Mouse (Mus musculus): ENCODE measurements around the gene Uaca. TPM values are rescaled to one million over a fixed set of nuclear protein-coding genes. Genes with fewer than 3 reads are reported as not detected.

The Uaca gene
- total RNA-seq, 2 experiments from 2014 or later, result 0.07 TPM; not detected in 1

DNA sequence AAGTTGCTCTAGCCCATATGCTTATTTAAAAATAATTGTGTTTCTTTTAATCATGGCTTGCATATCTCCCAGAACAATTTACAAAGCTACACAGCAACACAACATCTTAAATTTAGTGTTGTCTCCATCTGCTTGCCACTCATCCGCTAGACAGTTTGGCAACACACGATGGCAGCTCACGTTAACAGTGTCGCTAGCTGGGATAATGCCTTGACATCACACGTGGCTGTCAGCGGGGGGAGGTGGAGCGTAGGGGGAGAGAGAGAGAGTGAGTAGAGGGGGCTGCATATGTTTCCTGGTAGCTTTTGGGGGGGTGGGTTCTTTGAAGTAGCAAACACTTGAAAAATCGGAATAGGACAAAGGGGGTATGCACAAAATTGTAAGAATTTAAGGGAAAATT lies 82.2 kb downstream of the Uaca start:
- ATAC-seq (ENCODE audit: poor library complexity, severe bottlenecking), result no peak

DNA sequence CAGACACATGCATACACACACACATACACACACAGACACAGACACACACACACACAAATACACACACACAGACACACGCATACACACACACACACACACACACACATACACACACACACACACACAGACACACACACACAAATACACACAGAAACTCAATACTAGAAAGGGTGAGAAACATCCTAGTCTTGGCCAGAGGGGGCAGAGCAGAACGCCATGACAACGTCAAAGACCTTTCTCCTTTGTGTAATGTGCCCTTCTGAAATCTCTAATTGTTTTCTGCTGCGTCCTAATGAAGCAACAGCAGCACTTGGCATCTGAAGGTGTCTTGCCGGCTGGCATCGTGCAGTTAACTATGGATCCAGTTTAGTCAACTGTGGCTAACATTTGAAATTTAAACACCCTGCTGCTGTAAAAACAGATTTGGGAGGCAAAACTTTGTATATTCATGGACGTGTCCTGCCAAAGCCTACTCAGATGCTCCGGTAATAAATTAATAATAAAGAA lies 83.8 kb downstream of the Uaca start:
- no peak for ATAC-seq (ENCODE audit: poor library complexity, severe bottlenecking)

GRCm38 (mm10) chr9:60878630-60879029 lies 84.3 kb downstream of the Uaca start:
- no peak for ATAC-seq (ENCODE audit: poor library complexity, severe bottlenecking)

DNA sequence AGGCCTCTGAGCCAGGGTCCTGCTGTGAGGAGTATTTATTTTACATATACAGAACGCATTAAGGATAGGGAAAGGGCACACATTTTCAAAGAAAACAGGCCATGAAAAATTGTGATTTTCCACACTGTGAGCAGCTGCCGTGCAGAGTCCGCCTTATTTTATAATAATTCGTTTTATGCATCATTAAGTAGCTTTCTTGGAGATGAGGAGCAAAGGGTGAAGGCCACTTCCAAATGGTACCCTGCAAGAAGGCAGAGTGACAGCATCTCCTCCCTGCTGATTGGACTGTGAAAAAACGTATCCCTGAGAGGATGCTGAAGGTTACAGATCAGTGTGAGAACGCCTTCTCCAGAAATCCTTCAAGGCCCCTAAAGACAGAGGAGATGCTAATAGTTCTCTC lies 90.8 kb downstream of the Uaca start:
- ATAC-seq (ENCODE audit: poor library complexity, severe bottlenecking), result no peak

DNA sequence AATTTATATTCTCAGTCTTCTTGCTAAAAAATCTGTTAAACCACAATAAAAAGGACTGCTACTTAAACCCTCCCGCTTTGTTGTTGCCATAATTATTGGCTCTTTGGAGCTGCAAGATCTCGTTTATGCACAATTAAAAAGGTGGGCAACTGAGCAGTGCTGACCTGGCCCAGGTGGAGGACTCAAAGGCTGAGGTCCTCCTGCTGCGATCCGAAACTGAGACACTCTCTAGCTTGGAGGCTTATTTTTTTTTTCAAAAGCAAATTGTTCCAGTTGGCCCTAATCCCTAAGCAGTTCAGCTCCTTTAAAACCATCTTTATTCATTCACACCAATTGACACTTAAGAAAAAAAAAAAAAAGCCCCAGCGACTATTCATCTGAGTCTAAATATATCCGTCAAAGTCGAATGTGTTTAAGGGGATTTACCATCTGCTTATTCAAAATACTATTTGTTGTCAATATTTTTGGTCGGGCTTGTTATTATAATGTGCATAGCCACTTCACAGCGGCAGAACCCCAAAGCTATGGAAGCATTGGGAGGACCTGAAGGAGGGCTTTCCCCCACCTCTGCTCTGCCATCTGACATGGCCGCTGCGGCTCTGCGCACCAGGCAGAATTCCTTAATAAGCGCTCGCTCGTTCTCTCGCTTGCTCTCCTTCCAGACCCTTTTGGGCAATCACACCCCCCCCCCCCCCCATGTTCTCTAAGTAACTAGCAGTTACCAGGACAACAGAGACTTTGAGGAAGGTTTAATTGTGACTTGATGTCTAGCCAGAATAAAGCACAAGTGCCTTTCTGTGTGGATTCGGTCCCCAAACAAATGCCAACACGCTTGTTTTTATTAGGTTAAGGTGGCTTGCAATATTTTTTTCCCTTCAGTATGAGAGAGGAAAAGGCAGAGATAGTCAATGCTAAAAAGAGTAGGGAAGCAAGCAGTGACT lies 92.4 kb downstream of the Uaca start:
- ATAC-seq (ENCODE audit: poor library complexity, severe bottlenecking), result no peak

GRCm38 (mm10) chr9:60887389-60887811 lies 93.1 kb downstream of the Uaca start:
- ATAC-seq (ENCODE audit: poor library complexity, severe bottlenecking), result no peak

DNA sequence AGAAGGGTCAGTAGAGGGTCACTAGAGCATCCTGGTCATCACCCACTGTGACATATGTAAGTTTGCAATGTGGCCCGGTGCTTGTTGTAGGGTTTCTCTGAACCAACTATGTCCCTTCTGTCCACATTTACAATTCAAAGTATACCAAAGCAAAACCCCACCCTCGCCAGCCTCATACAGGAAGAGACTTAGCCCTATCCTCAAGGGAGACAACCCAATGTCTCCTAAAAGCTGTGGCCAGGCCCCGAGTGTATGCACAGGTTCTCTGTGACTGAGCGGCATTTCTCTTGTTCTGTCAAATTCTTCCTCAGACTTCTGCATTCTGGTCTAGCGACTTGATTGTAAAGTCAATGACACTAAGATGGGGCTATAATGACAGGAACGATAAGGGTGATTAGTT lies 99.2 kb downstream of the Uaca start:
- no peak for ATAC-seq (ENCODE audit: poor library complexity, severe bottlenecking)

- ATAC-seq (ENCODE audit: poor library complexity, severe bottlenecking), result no peak
Observed at GRCm38 (mm10) chr9:60895486-60896110, 101.3 kb downstream of the Uaca start.

- no peak for ATAC-seq (ENCODE audit: poor library complexity, severe bottlenecking)
Observed at GRCm38 (mm10) chr9:60898291-60899020, 104.1 kb downstream of the Uaca start.

DNA sequence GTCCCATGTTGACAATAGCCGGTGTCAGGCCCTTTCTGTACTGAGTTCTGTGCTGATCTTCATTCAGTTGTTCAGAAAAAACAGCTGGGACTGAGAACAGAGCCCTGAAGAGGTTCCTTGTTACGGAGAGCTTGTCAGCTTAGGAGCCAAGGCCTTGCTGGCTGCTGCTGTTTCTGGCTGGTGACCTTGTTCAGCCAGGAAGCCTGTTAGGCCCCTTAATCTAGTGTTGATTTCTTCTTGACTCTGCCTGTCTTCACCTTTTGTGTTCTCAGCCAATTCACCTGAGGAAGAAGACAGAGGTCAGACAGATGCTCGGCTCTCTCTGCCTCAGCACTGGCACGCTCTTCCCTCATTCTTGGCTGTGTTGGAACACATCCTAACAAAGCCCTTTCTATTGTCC lies 104.9 kb downstream of the Uaca start:
- no peak for ATAC-seq (ENCODE audit: poor library complexity, severe bottlenecking)

DNA sequence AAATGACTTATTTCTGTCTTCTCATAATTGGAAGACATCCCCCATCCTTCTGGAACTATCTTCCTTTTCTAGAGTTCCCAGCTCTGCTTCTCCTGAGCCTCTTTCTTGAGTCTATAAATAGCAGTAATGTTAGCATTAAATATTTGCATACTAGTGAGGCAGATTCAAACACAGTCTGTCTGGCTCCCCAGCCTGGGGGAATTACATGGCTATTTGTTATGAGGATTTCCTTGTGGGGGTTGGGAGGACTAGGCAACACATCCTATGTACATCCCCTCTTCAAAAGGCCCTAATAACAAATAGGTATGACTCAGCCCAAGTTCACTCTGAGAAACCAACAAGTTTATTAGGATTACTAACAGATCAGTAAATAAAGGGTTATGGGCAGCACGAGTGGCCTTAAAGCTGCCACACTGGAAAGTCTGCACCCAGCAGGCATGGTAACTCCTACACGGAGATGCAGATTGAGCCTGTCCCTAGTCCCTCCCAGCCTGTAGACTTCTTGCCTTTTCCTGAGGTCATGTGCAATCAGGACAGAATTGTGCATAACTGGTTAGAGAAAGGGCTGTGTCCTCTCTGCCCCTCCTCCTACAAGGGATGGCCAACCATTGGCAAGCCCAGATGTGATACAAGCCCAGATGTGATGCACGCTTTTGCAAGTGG lies 105.6 kb downstream of the Uaca start:
- no peak for ATAC-seq (ENCODE audit: poor library complexity, severe bottlenecking)

GRCm38 (mm10) chr9:60912266-60912665 lies 117.9 kb downstream of the Uaca start:
- no peak for ATAC-seq (ENCODE audit: poor library complexity, severe bottlenecking)

GRCm38 (mm10) chr9:60913626-60914025 lies 119.3 kb downstream of the Uaca start:
- no peak for ATAC-seq (ENCODE audit: poor library complexity, severe bottlenecking)

- no peak for ATAC-seq (ENCODE audit: poor library complexity, severe bottlenecking)
Observed at GRCm38 (mm10) chr9:60919936-60920672, 125.8 kb downstream of the Uaca start.

DNA sequence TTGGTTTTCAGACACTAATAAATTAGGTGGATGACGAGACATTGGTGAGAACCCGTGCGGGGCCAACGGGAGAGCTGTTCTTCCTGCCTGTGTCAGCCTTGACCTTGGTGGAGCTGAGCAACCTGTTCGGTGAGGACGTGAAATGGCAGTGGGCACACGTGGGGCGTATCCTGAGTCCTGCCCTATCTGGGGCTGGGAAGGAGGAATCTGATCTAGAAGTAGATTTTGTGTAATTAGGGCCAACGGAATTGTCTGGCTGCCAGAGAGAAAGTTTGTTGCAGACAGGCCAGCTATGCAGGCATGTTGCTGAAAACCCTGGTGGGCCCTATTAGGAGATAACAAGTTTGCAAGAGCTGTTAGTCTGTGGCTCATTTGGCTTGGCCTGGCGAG lies 126.3 kb downstream of the Uaca start:
- ATAC-seq (ENCODE audit: poor library complexity, severe bottlenecking), result no peak

DNA sequence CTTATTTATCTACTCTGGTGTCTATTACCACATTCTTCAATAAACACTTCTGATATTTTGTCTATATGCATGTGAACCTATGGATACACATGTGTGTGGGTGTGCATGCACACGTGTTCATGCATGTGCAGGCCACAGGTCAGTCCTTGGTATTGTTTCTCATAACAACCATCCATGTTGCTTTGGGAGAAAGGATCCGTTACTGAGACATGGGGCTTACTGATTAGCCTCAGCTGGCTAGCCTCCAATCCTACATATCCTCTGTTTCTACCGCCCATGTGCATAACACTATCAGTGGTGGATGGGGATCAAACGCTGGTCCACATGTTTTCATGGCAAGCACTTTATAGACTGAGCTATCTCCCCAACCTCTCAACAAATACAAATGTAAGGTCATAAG lies 126.9 kb downstream of the Uaca start:
- ATAC-seq (ENCODE audit: poor library complexity, severe bottlenecking), result no peak

DNA sequence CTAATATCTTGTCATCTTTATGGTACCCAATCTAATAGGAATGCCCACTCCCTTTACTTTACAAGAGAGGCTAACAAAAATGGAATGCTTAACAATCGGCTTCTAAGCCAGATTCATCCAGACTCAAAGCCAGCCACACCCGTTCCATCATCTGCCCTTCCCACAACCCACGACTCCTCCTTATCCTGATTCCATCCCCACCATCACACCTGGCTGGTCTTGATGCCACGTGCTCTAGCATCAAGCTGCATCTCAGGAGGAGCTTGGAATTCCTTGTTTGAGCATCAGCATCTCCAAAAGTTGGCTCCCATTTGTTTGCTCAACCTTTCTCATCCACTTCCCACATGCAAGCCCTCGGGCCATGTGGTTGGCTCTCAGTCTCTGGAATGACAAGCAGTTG lies 127.5 kb downstream of the Uaca start:
- ATAC-seq (ENCODE audit: poor library complexity, severe bottlenecking), result no peak

- ATAC-seq (ENCODE audit: poor library complexity, severe bottlenecking), result no peak
Observed at GRCm38 (mm10) chr9:60926301-60926700, 132.0 kb downstream of the Uaca start.

DNA sequence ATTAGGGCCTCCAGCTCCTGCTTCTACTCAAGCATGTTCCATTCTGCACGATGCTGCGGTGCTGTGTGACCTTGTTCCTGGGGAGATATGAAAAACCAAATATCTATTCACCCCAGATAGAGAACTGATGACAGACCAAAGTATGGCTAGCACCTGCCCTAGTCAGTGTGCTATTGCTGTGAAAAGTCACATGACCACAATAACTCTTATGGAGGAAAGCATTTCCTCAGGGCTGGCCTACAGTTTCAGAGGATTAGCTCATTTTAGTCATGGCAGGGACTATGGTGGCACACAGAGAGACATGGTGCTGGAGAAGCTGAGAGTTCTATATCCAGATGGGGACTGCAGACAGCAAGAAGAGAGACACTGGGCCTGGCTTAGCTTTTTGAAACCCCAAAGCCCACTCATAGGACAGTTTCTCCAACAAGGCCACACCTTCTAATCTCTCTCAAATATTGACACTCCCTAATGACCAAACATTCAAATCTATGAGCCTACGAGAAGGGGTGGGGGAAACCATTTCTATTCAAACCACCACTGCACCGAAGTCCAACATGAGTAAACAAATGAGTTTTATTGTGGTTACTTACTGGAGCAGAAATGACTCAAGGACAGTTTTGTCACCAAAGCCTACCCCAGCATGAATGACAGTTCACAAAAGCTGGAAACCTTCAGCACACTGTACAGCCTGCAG lies 135.1 kb downstream of the Uaca start:
- ATAC-seq (ENCODE audit: poor library complexity, severe bottlenecking), result no peak

Measured in megakaryocyte, adult 5-6 weeks (primary cell).